Mouse (Mus musculus) kidney, adult 2 months (tissue): ENCODE results near the gene Crnkl1. TPM values are rescaled to one million over a fixed set of nuclear protein-coding genes. Genes with fewer than 3 reads are reported as not detected.
A peak's percentile ranks its signal among the peaks of the same experiment; 100 is the strongest.

Source experiments
- DNase-seq: peaks from one replicate; pipeline ENCODE4 v3.0.0; 2021
- H3K27ac ChIP-seq: fragments of 200-500 bp; 2 replicates; pipeline ENCODE4 v1.5.1; 2012; ENCODE audit warnings: low read depth, low read length, control low read depth, inconsistent platforms; ENCODE audit not compliant: insufficient read depth
- H3K27me3 ChIP-seq: fragments of 200-500 bp; replicated peaks from 2 replicates; pipeline ENCODE4 v1.6.1; 2012; ENCODE audit warnings: mild to moderate bottlenecking, moderate library complexity, low read length, inconsistent platforms; ENCODE audit not compliant: control insufficient read depth, insufficient read depth
- H3K36me3 ChIP-seq: fragments of 200-500 bp; 2 replicates; pipeline ENCODE4 v1.6.1; 2012; ENCODE audit warnings: mild to moderate bottlenecking, moderate library complexity, low read length, inconsistent platforms; ENCODE audit not compliant: control insufficient read depth, insufficient read depth
- H3K4me1 ChIP-seq: fragments of 200-500 bp; 2 replicates; pipeline ENCODE4 v1.6.1; 2011; ENCODE audit warnings: low read length; ENCODE audit not compliant: control insufficient read depth, insufficient read depth
- H3K4me3 ChIP-seq: fragments of 200-500 bp; 2 replicates; pipeline ENCODE4 v1.5.1; 2011; ENCODE audit warnings: mild to moderate bottlenecking, low read depth, low read length, control low read depth; ENCODE audit not compliant: insufficient read depth
- CTCF ChIP-seq: fragments of 200-500 bp; conservative IDR thresholded peaks from 2 replicates; pipeline ENCODE4 v1.5.1; 2011; ENCODE audit warnings: low read depth, mild to moderate bottlenecking, control low read depth, low read length, moderate library complexity, mixed read lengths; ENCODE audit not compliant: insufficient read depth, insufficient read length
- POLR2A ChIP-seq: fragments of 200-500 bp; IDR thresholded peaks from one replicate; pipeline ENCODE4 v1.6.1; 2011; ENCODE audit warnings: low read depth, low read length, control low read depth
- WGBS: fragments of 180-500 bp; shearing (Covaris S2); methylation state at CpG from one replicate; pipeline ENCODE4 v1.1.7; 2018; 5-methylcytosine and 5-hydroxymethylcytosine counted together
- polyA plus RNA-seq: library from polyadenylated mRNA; depleted of rRNA; stranded (reverse); fragments of >200 nt; gene quantifications from 2 replicates; pipeline ENCODE4 v1.2.3, GENCODE M21; 2012

Gene Crnkl1
- polyA plus RNA-seq, 1 experiment, result 5.9 TPM

- 26% methylated on average over 17 of the region's 17 CpGs for WGBS
- peak; percentile 88 for DNase-seq
- H3K36me3 ChIP-seq, result peaks cover 9% of the 10 kb centered on the region; the same call in 1 of the 2 replicates
- no peaks in the 10 kb centered on the region for H3K27me3 ChIP-seq
- peak overlapping the region; percentile 75 for H3K27ac ChIP-seq
- no peak overlapping the region for H3K4me3 ChIP-seq
- TF ChIP-seq POLR2A, result no peak
- no peak for TF ChIP-seq CTCF
- peaks cover 35% of the 10 kb centered on the region for H3K4me1 ChIP-seq
Observed at GRCm38 (mm10) chr2:145884036-145884912, 50.5 kb downstream of the Crnkl1 start.

DNA sequence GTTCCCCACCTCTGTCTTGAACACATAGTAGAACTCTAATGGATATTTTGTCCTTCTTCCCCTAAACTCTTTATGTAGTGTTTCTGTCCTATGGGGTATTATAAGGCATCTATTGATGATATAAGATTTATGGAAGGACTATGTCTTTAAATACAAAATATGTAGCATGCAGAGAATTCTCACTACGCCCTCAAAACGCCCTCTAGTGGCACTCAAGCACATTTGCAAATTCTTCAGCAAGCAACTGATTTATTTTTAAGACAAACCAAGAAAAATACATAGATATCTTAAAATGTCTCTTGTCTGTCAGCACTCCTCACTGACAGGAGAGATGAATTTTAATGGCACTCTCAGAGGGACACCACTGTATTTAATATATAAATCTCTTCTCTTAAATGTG is 52.4 kb downstream of the Crnkl1 start:
- H3K27ac ChIP-seq, result no peak overlapping the region
- TF ChIP-seq CTCF, result peak; percentile 25; the same call in 1 of the 2 replicates
- TF ChIP-seq POLR2A, result no peak
- WGBS, result 8% methylated on average over 2 of the region's 2 CpGs
- peaks cover 23% of the 10 kb centered on the region for H3K4me1 ChIP-seq
- peaks cover 16% of the 10 kb centered on the region; the same call in 1 of the 2 replicates for H3K36me3 ChIP-seq
- H3K4me3 ChIP-seq, result no peak overlapping the region
- peak; percentile 34 for DNase-seq
- H3K27me3 ChIP-seq, result no peaks in the 10 kb centered on the region

- peaks cover 19% of the 10 kb centered on the region for H3K36me3 ChIP-seq
- 66% methylated on average over 5 of the region's 5 CpGs for WGBS
- H3K4me3 ChIP-seq, result no peak overlapping the region
- no peaks in the 10 kb centered on the region for H3K27me3 ChIP-seq
- H3K27ac ChIP-seq, result peak overlapping the region; percentile 22; the same call in 1 of the 2 replicates
- TF ChIP-seq POLR2A (no peak), CTCF (no peak)
- no peak for DNase-seq
- H3K4me1 ChIP-seq, result peaks cover 23% of the 10 kb centered on the region
Observed at GRCm38 (mm10) chr2:145881932-145882331, 52.9 kb downstream of the Crnkl1 start.

- TF ChIP-seq CTCF (no peak), POLR2A (no peak)
- Histone ChIP-seq H3K4me1 (peaks cover 23% of the 10 kb centered on the region), H3K4me3 (no peak overlapping the region), H3K27me3 (no peaks in the 10 kb centered on the region), H3K36me3 (peaks cover 20% of the 10 kb centered on the region), H3K27ac (peak overlapping the region; percentile 33)
- peak; percentile 36 for DNase-seq
- 49% methylated on average over 11 of the region's 11 CpGs for WGBS
Observed at GRCm38 (mm10) chr2:145880887-145881747, 53.7 kb downstream of the Crnkl1 start.

- H3K4me3 ChIP-seq, result no peak overlapping the region
- H3K27me3 ChIP-seq, result no peaks in the 10 kb centered on the region
- H3K27ac ChIP-seq, result no peak overlapping the region
- no peak for DNase-seq
- peaks cover 12% of the 10 kb centered on the region for H3K36me3 ChIP-seq
- WGBS, result 91% methylated on average over 3 of the region's 3 CpGs
- H3K4me1 ChIP-seq, result peaks cover 8% of the 10 kb centered on the region; the same call in 1 of the 2 replicates
- no peak for TF ChIP-seq POLR2A
- TF ChIP-seq CTCF, result no peak
Observed at GRCm38 (mm10) chr2:145877191-145877590, 57.6 kb downstream of the Crnkl1 start.

GRCm38 (mm10) chr2:145874879-145875482 is 59.8 kb downstream of the Crnkl1 start:
- 54% methylated on average over 3 of the region's 3 CpGs for WGBS

More at GRCm38 (mm10) chr2:145874879-145875482, 59.8 kb downstream of the Crnkl1 start:
- Histone ChIP-seq H3K4me1 (peaks cover 3% of the 10 kb centered on the region; the same call in 1 of the 2 replicates), H3K36me3 (peaks cover 12% of the 10 kb centered on the region), H3K27ac (no peak overlapping the region), H3K27me3 (no peaks in the 10 kb centered on the region), H3K4me3 (no peak overlapping the region)
- TF ChIP-seq CTCF, result no peak
- no peak for TF ChIP-seq POLR2A
- DNase-seq, result no peak
